Mouse (Mus musculus): ENCODE results near the gene Adamtsl1. TPM values are rescaled to one million over a fixed set of nuclear protein-coding genes. Genes with fewer than 3 reads are reported as not detected.

Adamtsl1 gene
- total RNA-seq, 4 experiments from 2014 or later: 9.8 to 13.0 (median 11.9) TPM

DNA sequence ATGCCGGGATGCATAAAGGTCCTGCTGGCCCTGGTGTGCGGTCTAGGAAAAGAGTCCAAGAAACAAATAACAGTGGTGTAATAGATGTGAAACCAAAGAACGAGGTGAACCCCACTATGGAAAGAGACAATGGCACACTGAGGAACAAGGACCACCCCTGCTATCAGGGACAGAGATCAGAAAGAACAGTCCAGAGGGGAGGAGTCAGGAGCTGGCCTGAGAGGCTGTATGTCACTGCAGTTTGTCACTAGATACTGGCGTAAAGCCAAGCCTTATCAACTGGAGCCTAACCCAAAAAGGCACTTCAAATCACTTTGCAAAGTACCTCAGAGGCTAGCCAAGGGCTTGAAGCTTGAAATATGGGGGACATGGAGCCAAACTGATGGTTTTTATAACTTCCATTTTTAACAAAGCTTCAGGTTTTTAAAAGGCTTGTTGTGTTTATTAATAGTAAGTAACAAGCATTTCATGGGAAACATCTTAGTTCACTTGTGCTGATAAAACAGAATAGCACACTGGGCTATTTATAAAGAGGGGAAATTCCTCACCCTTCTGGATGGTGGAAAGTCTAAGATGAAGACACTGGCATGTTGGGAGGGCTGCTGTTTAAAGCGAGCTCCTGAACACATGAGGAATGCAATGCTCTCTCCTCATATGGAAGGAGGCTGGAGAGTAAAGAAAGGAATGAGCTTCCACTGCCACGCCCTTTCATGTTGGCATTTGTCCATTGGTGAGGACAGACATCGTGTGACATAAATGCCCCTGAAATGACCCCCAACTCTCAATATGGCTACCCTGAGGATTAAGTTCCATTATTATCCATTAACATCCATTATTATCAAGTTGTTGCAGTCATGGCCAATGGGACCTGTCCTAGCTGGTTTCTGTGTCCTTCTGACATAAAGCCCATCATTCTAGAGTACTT, 797.1 kb downstream of the Adamtsl1 start:
- no peak for DNase-seq (ENCODE audit: low spot score in 2 of 2)

DNA sequence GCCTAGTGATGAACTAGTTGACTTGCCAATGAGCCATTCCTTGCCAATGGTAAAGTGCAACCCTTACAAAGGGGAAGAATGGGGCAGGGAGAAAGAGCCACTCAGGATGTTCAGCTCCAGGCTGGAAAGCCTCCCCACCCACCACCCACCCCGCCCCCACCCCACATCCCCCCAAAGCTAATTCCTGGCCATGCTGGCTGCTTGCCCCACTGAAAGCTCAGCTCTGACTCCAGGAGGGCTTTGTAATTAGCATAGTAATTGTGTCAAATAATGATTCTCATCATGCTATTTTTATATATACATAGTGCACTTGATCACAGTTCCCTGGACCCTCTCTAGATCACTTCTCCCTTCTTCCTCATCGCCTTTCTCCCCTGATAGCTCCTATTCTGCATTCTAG, 798.4 kb downstream of the Adamtsl1 start:
- no peak for DNase-seq (ENCODE audit: low spot score in 2 of 2)

GRCm38 (mm10) chr4:86314442-86314841, 800.5 kb downstream of the Adamtsl1 start:
- DNase-seq (ENCODE audit: low spot score in 2 of 2): no peak

DNA sequence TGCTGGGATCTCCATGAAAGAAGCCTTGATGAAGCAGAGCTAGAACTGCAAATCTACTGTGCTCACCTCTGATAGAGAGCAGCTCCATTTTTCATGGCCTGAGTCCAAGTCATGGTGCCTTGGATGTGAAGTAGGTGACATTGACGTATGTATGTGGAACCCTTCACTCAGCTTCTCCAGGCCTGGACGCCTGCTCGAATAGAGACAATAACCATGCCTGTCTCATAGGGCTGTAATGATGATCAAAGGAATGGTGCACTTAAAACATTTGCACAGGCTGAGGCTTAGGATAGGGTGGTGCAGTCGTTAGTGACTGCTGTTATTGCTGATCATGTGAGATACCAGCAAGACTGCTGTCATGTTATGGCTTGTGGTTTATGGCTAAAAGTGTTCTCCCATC, 801.1 kb downstream of the Adamtsl1 start:
- no peak for DNase-seq (ENCODE audit: low spot score in 2 of 2)

DNA sequence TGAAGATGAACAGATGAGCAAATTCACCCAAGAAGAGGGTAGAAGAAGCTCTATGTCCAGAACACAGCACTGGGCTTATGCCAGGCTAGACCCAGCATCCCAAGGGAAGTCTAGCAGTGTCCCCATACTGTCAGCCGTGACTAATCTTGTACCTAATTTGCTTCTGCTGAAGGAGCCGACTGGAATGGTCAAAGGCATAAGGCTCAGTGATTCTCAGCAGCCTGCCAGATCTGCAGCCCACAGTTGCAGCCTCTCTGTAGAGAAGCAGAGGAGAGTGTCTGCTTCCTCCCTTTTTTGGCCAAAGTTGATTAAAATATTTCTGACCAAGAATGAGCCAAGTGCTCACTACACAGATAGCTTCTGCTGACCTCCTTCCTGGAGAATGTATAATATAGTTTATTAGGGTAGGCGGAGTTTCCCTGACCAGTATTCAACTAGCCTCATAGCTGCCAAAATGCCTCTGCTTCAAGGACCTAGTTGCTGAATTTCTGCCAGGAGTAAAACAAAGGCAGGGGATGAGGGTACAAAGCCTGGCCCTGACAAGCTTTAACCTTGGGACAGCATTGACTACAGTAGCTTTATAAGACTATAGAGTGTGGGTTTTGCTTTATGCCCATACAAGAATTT, 804.1 kb downstream of the Adamtsl1 start:
- no peak for DNase-seq (ENCODE audit: low spot score in 2 of 2)

GRCm38 (mm10) chr4:86325411-86325810, 811.4 kb downstream of the Adamtsl1 start:
- DNase-seq (ENCODE audit: low spot score in 2 of 2): no peak

DNA sequence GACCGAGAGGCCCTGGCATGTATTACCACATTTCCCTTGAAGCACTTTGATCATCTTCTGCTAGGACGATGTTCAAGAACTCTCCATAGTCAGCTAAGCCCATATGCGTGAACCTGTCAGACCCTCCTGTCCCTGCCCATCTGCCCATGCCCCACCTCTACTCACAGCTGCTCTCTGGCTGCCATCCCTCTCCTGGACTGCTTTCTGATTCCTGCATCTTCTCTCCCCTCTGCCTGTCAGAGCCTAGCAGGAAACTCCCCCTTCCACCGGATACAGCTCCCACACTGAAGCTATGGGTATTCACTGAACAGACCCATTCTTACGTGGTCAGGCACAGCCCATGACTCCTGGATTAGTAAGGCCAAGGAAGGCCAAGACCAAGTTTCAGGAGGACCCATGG, 812.0 kb downstream of the Adamtsl1 start:
- DNase-seq (ENCODE audit: low spot score in 2 of 2): no peak

DNA sequence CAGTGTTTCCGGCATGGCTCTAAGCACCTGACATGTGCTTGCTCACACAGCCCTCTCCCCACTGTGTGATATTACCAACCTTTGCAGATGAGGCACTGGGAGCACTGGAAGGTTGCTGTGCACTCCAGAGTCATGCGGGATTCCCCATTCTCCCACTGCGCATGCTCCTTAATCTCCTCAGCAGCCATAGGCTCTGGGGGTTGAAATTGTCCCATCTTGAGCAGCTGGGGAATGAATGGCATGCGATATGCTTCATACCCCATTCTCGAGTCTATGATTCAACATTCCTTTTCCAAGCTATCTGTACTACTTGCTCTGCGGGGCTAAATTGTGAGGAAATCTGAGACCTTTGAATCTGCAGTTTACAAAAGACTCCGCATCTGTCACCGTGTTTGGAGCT, 812.7 kb downstream of the Adamtsl1 start:
- DNase-seq (ENCODE audit: low spot score in 2 of 2): no peak

GRCm38 (mm10) chr4:86329481-86329880, 815.5 kb downstream of the Adamtsl1 start:
- no peak for DNase-seq (ENCODE audit: low spot score in 2 of 2)

- no peak for DNase-seq (ENCODE audit: low spot score in 2 of 2)
Observed at GRCm38 (mm10) chr4:86335861-86336415, 822.0 kb downstream of the Adamtsl1 start.

DNA sequence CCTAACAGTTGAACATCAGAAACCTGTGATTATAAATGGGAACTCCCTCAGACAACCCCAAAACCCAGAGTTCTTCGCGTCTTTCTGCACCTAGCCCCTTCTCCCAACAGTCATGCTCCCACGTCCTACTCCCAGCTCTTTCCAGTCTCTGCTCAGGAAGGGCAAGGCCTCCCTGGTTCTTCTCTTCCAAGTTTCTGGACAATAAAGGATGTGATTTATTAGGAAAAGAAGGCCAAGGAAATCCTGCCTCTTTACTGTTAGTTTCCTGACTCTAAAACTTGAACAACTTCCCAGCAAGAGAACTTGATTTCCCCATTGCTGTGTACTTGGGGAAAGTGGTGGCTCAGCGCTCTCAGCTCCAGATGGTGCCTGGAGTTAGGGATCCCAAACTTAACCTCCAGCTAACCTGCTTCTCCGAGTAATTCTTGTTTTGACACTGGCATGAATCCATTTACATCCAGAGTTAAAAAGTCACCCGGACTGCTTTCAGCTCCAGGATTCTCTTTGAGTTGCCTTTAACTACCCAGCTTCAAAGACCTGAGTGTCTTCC, 823.3 kb downstream of the Adamtsl1 start:
- DNase-seq (ENCODE audit: low spot score in 2 of 2): no peak

- no peak for DNase-seq (ENCODE audit: low spot score in 2 of 2)
Observed at GRCm38 (mm10) chr4:86349341-86349740, 835.4 kb downstream of the Adamtsl1 start.

DNA sequence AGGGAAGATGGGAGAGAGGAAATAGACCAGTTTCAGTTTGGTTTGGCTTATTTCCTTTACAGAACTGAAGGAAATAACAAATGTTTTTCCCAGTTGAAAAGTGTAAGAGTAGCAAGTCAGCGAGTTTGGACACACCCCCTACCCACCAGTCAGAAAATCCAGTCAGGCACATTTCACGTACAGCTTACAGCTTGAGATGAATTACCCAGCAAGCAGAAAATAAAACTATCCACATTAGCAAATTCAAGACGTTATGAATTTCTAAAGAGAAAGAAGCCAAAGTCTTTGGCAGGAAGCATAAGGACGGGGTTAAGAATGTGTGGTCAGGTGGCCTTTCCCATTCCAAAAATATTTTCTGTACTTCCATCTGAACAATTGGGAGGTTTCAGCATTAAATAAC, 838.1 kb downstream of the Adamtsl1 start:
- DNase-seq (ENCODE audit: low spot score in 2 of 2): no peak

DNA sequence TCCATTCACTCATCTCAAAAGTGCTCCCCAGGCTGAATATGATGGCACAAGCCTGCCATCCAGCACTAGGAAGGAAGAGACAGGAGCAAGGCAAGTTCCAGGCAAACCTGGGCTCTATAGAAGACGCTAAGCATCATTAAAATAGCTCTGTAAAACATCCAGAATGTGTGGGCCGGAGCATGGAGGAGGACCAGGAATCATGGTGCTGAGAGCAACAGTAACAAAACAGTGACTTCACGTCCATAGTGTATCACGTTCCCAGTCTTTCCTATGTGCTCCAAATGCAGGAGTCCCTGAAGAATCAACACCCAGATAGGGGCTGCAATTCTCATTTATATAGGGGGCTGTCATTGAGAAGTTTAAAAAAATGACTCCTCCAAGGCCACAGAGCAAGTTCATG, 839.6 kb downstream of the Adamtsl1 start:
- DNase-seq (ENCODE audit: low spot score in 2 of 2): no peak

DNA sequence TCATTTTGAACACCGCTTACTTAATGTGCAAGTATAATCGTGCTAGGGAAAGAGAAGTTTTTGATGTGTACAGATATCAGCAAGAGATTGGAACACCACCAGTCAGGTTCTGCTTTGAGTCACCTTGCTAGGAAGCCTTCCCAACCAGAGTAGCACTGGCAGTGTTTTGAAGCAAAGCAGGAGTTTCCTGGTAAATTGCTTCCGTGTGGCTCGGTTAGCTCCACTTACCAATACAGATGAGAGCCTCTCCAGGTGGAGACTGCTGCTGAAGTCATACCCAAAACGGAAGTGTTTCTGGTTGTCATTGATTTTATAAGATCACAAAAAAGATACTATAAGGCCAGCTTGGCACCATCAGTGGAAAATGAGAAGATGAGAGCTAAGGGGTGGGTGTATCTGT, 845.4 kb downstream of the Adamtsl1 start:
- no peak for DNase-seq (ENCODE audit: low spot score in 2 of 2)

- no peak for DNase-seq (ENCODE audit: low spot score in 2 of 2)
Observed at GRCm38 (mm10) chr4:86369055-86369454, 855.1 kb downstream of the Adamtsl1 start.

DNA sequence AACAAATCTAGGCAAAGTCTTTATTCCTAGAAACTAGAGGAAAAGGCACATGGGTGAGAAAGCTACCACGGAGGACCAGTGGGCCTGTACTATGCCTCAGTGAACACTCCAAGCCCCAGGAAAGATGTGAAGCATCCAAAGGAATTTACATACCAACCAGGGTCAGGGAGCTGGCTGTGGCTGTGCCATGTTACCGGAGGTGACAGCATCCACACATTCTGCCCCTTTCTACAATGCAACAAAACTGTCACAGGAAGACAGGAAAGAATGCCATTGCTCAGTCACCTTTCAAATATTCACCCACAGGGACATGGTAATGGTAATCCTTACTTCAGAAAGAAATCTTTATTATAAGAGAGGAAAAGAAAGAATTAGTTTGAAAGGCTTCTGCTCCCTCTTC, 859.2 kb downstream of the Adamtsl1 start:
- no peak for DNase-seq (ENCODE audit: low spot score in 2 of 2)

DNA sequence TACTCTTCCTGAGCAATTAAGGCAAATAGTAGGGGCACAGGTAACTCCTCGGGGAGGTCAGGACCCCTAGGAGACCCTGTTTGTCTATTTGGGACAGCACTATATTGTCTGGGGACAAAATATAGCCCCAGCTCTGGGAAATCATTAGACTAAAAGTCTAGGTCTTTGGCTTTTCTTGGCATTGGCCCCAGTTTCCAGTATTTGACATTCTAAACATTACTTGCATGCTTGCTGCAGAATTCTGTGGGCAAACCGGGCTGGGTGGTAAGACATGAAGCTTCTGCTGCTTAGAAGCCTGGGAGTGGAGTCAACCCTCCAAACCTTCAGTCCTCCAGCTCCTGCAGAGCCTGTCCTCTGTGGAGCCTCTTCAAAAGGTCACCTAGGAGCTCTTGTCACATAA, 869.2 kb downstream of the Adamtsl1 start:
- DNase-seq (ENCODE audit: low spot score in 2 of 2): no peak

- no peak for DNase-seq (ENCODE audit: low spot score in 2 of 2)
Observed at GRCm38 (mm10) chr4:86385121-86385520, 871.1 kb downstream of the Adamtsl1 start.

DNA sequence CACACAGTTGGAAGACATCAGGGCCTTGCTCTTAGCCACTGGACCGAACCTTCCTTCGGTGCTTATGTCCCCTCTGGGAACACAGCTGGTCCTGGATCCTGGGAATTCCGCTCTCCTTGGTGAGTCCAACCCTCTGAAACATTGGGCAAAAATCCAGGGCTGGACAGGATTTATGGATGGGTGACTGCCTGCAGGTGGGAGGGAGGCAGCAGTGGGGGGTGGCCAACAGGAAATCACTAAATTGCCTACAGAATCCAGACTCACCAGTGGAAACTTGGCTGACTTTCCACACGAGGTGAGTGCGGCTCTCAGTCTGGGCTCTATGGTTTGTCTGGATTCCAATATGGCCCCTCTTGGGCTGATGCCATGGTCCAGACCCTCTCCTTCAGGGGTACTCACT, 874.5 kb downstream of the Adamtsl1 start:
- no peak for DNase-seq (ENCODE audit: low spot score in 2 of 2)

DNA sequence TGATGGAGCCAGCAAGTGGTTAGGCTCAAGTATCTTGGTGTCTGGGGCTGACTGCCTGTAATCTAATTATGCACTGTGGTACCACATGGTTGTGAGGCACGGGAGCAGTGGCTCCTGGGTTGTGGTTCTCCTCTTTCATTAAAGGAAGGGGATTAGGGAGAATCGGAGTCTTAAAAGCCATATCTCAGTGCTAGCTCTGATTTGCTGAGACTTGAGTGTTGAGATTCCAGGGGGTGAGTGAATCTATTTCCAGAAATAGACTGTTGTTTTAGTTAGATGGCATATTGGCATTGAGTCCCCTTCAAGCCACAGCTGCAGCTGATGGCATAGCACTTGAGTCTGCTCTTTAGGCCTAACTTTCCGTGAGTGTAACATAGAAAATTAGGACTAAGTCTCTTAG, 877.2 kb downstream of the Adamtsl1 start:
- no peak for DNase-seq (ENCODE audit: low spot score in 2 of 2)

GRCm38 (mm10) chr4:86395636-86396035, 881.7 kb downstream of the Adamtsl1 start:
- DNase-seq (ENCODE audit: low spot score in 2 of 2): no peak

Measured in layer of hippocampus, adult 8-10 months (tissue).